Mouse (Mus musculus) cerebellum, adult 2 months (tissue): ENCODE results near the gene Ide.

Experiments used
- CTCF ChIP-seq: fragments of 200-500 bp; IDR thresholded peaks from 2 replicates; pipeline ENCODE4 v1.5.1; 2011; ENCODE audit warnings: low read depth, mild to moderate bottlenecking, control low read depth, low read length, moderate library complexity, borderline replicate concordance; ENCODE audit not compliant: insufficient read depth
- POLR2A ChIP-seq: fragments of 200-500 bp; IDR thresholded peaks from 2 replicates; pipeline ENCODE4 v1.6.1; 2011; ENCODE audit warnings: low read length, control low read depth, borderline replicate concordance; ENCODE audit not compliant: insufficient read depth

DNA sequence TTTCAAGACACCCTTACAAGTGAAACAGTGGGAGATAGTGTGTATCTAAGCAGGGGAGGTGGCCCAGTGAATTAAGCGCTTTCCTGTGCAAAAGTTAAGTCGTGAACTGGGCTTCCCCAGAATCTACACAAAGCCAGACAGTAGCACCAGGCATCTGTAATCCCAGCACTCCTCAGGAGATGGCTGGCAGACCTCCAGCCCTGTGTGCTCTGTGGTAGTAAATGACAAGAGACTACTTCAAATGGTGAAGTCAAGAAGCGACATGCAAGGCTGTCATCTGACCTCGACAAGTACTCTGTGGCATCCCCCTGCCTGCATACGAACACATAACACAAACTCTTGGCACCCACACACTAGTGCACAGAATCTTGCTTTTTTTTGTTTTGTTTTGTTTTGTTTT is 10.4 kb downstream of the Ide start:
- TF ChIP-seq CTCF (no peak), POLR2A (no peak)
